Mouse (Mus musculus) heart, embryonic 14.5 days (tissue): ENCODE results near the gene Srsf5. TPM values are rescaled to one million over a fixed set of nuclear protein-coding genes. Genes with fewer than 3 reads are reported as not detected.
"Not testable (repeated sequence)": the region's sequence is repeated elsewhere in the genome, so short reads cannot be mapped to it uniquely, and the experiment has no call there.

Experiments
- ATAC-seq: fragments of 200-750 bp; cut with Nextera tagmentation; 2 replicates; pipeline ENCODE4 v1.8.0; 2017; ENCODE audit warnings: low read depth, moderate TSS enrichment; ENCODE audit not compliant: insufficient number of reproducible peaks, insufficient read depth, low FRiP score
- H3K27ac ChIP-seq, 2 experiments: fragments of 200-500 bp in 1 of 2; fragments of 300-500 bp in 1 of 2; sonication (generic) in 1 of 2; replicated peaks in 1 of 2; 2 replicates each; pipeline ENCODE4 v1.5.1; 2012 to 2014; ENCODE audit warnings: low read depth in 2 of 2, low read length in 2 of 2, control low read depth in 1 of 2, mild to moderate bottlenecking in 1 of 2, mixed read lengths in 1 of 2; ENCODE audit not compliant: control insufficient read depth in 1 of 2, insufficient read depth in 1 of 2
- H3K27me3 ChIP-seq: fragments of 300-500 bp; sonication (generic); 2 replicates; pipeline ENCODE4 v1.6.1; 2014; ENCODE audit warnings: mild to moderate bottlenecking, low read length, control low read depth; ENCODE audit not compliant: control insufficient read depth, insufficient read depth
- H3K36me3 ChIP-seq: fragments of 300-500 bp; sonication (generic); 2 replicates; pipeline ENCODE4 v1.6.1; 2014; ENCODE audit warnings: mild to moderate bottlenecking, control low read depth, low read length, mixed read lengths; ENCODE audit not compliant: control insufficient read depth, insufficient read depth
- H3K4me1 ChIP-seq, 2 experiments: fragments of 200-500 bp in 1 of 2; fragments of 300-500 bp in 1 of 2; sonication (generic) in 1 of 2; 2 replicates each; pipeline ENCODE4 v1.6.1; 2012 to 2014; ENCODE audit warnings: low read length in 2 of 2, control low read depth in 1 of 2, mixed read lengths in 1 of 2; ENCODE audit not compliant: control insufficient read depth in 2 of 2, insufficient read depth in 2 of 2
- H3K4me2 ChIP-seq: fragments of 300-500 bp; sonication (generic); 2 replicates; pipeline ENCODE4 v1.6.1; 2014; ENCODE audit warnings: mild to moderate bottlenecking, low read length
- H3K4me3 ChIP-seq, 2 experiments: fragments of 200-500 bp in 1 of 2; fragments of 300-500 bp in 1 of 2; sonication (generic) in 1 of 2; 2 replicates each; pipeline ENCODE4 v1.5.1; 2012 to 2014; ENCODE audit warnings: low read length in 2 of 2, mild to moderate bottlenecking in 2 of 2, control low read depth in 1 of 2, low read depth in 1 of 2, moderate library complexity in 1 of 2; ENCODE audit not compliant: control insufficient read depth in 1 of 2, insufficient read depth in 1 of 2
- H3K9ac ChIP-seq: fragments of 300-500 bp; sonication (generic); 2 replicates; pipeline ENCODE4 v1.6.1; 2014; ENCODE audit warnings: mild to moderate bottlenecking, low read length
- H3K9me3 ChIP-seq: fragments of 300-500 bp; sonication (generic); 2 replicates; pipeline ENCODE4 v1.6.1; 2016; ENCODE audit warnings: low read length, control low read depth; ENCODE audit not compliant: control insufficient read depth
- WGBS: fragments of 180-500 bp; shearing (Covaris S2); extraction: QIAGEN DNeasy Blood & Tissue Kit; methylation state at CpG from one replicate; pipeline ENCODE4 v1.1.7; 2014; 5-methylcytosine and 5-hydroxymethylcytosine counted together
- polyA plus RNA-seq: library from polyadenylated mRNA; unstranded; fragments of >200 nt; fragmentation: Nextera tagmentation; extraction: Ambion mirVana; gene quantifications from 2 replicates; pipeline ENCODE4 v1.2.1, GENCODE M21; 2014

Gene Srsf5
- polyA plus RNA-seq, 1 experiment from 2014 or later, result 208 TPM

DNA sequence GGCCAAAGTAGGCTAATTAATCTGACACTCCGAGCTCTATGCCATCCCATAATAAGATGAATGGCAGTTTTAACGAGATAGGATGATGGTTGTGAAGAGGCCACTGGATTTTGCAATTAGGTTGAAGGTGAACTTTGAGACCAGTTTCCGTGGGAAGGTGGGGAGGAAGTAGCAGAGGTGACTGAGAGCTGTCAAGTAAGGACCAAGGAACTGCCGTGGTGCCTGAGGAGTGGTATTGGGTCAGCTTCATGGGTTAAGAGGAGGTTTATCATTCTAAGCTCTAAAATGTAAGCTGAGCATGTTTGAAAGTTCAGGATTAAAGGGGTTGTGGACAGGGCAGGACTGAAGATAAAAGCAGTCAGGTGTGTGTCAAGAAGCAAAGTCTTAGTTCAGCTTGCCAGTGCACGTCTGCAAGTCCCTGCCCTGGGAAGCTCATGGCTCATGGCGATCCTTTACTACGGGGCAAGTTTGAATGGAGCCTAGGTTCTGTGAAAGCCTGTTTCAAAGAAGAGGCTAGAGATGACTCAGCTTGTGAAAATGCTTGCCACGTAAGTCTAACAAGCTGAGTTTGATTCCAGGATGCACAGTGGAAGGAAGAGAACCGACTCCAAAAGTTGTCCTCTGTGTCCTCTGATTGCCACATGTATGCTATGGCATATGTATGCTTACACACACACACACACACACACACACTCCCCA is 7.8 kb upstream of the Srsf5 start:
- H3K9ac ChIP-seq, result no peak overlapping the region
- H3K36me3 ChIP-seq, result no peaks in the 10 kb centered on the region
- H3K4me1 ChIP-seq, result 0 out of 4 replicates have a peak, but pooled peaks cover 0 to 4% of the 10 kb centered on the region in 2 experiments
- H3K4me2 ChIP-seq, result no peak overlapping the region
- ATAC-seq, result no peak
- 71% methylated on average over 9 of the region's 9 CpGs for WGBS
- no peaks in the 10 kb centered on the region for H3K9me3 ChIP-seq
- H3K27ac ChIP-seq, result no peak overlapping the region
- H3K4me3 ChIP-seq, result no peak overlapping the region
- no peaks in the 10 kb centered on the region for H3K27me3 ChIP-seq

DNA sequence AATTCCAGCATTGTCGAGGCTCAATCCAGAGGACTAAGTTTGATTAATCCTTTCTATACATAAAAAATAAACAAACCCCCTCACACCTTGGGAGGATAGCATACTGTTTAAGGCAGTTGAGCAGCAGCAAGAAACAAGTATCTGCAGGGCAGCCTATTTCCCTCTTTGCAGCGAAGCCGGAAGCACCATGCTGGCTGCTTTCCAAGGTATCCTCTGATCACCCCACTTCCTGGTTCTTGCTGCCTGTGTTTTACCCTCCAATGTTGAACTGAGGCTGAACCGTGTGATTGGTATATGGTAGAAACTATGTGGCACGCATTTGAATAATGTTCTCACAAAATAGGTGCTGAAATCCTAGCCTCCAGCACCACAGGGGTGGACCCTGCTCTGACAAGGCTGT is 6.7 kb upstream of the Srsf5 start:
- Histone ChIP-seq H3K4me2 (no peak overlapping the region), H3K36me3 (no peaks in the 10 kb centered on the region), H3K9me3 (no peaks in the 10 kb centered on the region), H3K4me3 (no peak overlapping the region), H3K4me1 (0 out of 4 replicates have a peak, but pooled peaks cover 0 to 4% of the 10 kb centered on the region in 2 experiments), H3K27ac (peak overlapping the region in 1 of 2 experiments; percentile 1; a peak in 2 of 4 replicates), H3K27me3 (no peaks in the 10 kb centered on the region), H3K9ac (no peak overlapping the region)
- no peak for ATAC-seq
- WGBS, result 36% methylated on average over 5 of the region's 5 CpGs

DNA sequence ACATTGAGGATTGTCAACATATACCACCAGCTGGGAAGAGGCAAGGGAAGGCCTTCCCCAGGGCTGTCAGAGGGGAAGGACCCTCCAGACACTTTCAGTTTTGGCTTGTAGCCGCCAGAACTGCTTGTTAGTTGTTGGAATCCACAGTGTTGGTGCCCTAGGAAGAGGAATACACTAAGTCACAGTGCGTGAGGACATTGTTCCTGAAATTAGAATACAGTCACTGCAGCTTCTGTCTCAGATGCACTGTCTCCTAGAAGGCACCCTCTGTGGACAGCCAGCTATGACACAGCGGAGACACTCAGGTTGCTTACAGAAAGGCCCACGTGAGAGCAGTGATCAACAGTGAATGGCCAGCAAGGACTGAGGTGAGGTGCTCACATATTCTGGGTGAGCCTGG is 6.1 kb upstream of the Srsf5 start:
- WGBS, result 62% methylated on average over 4 of the region's 4 CpGs
- ATAC-seq, result no peak
- Histone ChIP-seq H3K4me2 (no peak overlapping the region), H3K4me3 (no peak overlapping the region), H3K27ac (peak overlapping the region in 1 of 2 experiments; percentile 1; a peak in 2 of 4 replicates), H3K27me3 (no peaks in the 10 kb centered on the region), H3K36me3 (no peaks in the 10 kb centered on the region), H3K9me3 (no peaks in the 10 kb centered on the region), H3K9ac (no peak overlapping the region), H3K4me1 (0 out of 4 replicates have a peak, but pooled peaks cover 0 to 4% of the 10 kb centered on the region in 2 experiments)

DNA sequence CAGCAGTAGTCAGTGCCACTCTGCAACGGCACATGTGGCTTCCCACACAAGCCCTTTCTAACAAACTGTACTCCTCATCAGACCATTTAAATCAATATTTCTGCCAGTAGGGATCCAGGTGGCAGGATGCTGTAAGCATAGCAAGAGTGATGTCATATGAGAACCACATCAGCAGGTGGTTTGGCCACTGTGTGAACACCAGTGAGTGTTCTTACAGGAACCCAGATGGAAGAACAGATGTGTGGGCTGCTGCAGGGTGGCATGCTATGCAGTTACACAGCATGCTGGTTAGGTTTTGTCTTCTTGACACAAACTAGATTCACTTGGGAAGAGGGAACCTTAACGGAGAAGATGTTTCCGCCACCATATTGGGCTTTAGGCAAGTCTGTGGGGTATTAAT is 3.4 kb upstream of the Srsf5 start:
- Histone ChIP-seq H3K4me1 (peaks cover 0 to 8% of the 10 kb centered on the region in 2 experiments; a peak in 2 of 4 replicates), H3K36me3 (peaks cover 6% of the 10 kb centered on the region), H3K4me2 (no peak overlapping the region), H3K9ac (no peak overlapping the region), H3K27ac (no peak overlapping the region), H3K4me3 (no peak overlapping the region), H3K27me3 (no peaks in the 10 kb centered on the region), H3K9me3 (no peaks in the 10 kb centered on the region)
- WGBS, result 84% methylated on average over 3 of the region's 3 CpGs
- ATAC-seq, result no peak

DNA sequence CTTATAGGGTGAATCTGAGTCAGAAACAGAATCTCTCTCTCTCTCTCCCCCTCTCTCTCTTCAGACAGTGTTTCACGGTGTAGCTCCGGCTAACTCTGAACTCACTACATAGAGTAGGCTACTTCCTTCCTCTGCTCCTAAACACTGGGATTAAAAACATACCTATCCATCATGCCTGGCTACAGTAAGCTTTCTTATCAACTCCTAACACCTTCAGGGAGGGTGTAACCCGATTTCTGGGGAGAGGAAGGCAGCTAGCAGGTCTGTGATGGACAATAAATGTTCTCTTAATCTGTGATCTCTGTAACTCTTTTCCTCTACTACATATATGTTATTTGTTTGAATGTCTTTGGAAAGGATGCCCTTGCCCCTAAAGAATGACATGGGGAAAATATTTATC is 1.9 kb upstream of the Srsf5 start:
- Histone ChIP-seq H3K9me3 (no peaks in the 10 kb centered on the region), H3K27ac (no peak overlapping the region), H3K27me3 (no peaks in the 10 kb centered on the region), H3K4me2 (no peak overlapping the region), H3K36me3 (peaks cover 20% of the 10 kb centered on the region), H3K4me1 (peaks cover 0 to 8% of the 10 kb centered on the region in 2 experiments; a peak in 3 of 4 replicates), H3K9ac (no peak overlapping the region), H3K4me3 (no peak overlapping the region)
- ATAC-seq, result no peak
- WGBS, result 71% methylated on average over 3 of the region's 3 CpGs

DNA sequence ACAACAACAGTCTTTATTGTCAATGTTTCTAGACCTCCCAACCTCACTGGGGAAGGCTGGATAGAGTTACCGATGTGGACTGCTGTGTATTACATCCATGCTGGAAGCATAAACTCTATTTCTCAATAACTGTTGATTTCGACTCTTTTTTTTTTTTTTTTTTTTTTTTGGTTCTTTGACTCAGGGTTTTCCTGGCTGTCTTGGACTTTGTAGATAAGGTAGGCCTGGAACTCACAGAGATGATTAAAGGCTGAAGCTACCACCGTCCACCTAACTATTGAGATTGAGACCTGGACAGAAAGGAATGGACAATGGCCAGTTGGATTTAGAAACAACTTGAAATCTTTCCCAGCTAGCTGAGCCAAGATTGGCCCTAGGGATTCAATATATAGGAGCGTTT is 1.1 kb upstream of the Srsf5 start:
- Histone ChIP-seq H3K4me1 (peaks cover 0 to 4% of the 10 kb centered on the region in 2 experiments; a peak in 3 of 4 replicates), H3K9me3 (no peaks in the 10 kb centered on the region), H3K27me3 (no peaks in the 10 kb centered on the region), H3K27ac (no peak overlapping the region), H3K4me2 (no peak overlapping the region), H3K4me3 (no peak overlapping the region), H3K9ac (no peak overlapping the region), H3K36me3 (peaks cover 28% of the 10 kb centered on the region)
- no peak for ATAC-seq
- WGBS, result 88% methylated on average over 4 of the region's 4 CpGs

DNA sequence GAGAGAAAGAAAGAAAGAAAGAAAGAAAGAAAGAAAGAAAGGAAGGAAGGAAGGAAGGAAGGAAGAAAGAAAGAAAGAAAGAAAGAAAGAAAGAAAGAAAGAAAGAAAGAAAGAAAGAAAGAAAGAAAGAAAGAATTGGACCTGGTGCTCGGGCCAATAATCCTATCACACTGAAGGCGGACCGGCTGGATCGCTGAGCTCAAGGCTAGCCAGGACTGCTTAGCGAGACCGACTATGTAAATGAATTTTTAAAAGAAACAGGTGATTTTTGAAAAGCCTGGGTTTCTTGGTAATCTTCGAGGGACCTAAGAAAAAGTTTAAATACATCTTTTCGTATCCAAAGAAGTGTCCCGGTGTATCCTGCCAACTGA is 356 bp upstream of the Srsf5 start:
- peaks cover 35% of the 10 kb centered on the region for H3K36me3 ChIP-seq
- H3K27ac ChIP-seq, result peak overlapping the region in 1 of 2 experiments; percentile 99; a peak in 3 of 4 replicates
- not testable (repeated sequence) for H3K9me3 ChIP-seq, H3K4me1 ChIP-seq, H3K27me3 ChIP-seq
- WGBS, result under 1% methylated on average over 9 of the region's 9 CpGs
- peak overlapping the region; percentile 100 for H3K9ac ChIP-seq
- ATAC-seq, result 0 out of 2 replicates have a peak, but pooled peaks have one; percentile 11
- H3K4me2 ChIP-seq, result peak overlapping the region; percentile 57
- H3K4me3 ChIP-seq, result peak overlapping the region; percentile 43 to 98

DNA sequence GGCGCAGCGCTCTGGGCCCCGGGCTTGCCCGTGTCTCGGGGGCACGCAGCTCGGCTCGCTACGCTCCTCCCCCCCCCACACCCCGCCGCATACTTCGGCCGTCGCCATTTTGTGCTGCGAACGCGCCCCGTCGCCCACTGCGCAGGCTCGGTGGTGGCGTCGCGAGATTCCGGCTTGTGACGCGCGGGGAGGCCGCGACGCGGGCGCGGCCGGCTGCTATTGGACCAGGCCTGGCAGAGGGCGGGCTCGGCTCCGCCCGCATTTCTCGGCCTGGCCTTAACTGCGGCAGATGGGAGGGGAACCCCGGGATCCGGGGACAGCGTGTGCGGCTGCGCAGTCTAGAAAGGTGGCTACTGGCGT is 672 bp downstream of the Srsf5 start:
- Histone ChIP-seq H3K4me2 (peak overlapping the region; percentile 85), H3K4me1 (peaks cover 0 to 4% of the 10 kb centered on the region in 2 experiments; a peak in 3 of 4 replicates), H3K36me3 (peaks cover 41% of the 10 kb centered on the region), H3K27me3 (no peaks in the 10 kb centered on the region), H3K27ac (peak overlapping the region; percentile 79 to 99), H3K9ac (peak overlapping the region; percentile 100), H3K9me3 (no peaks in the 10 kb centered on the region), H3K4me3 (peak overlapping the region; percentile 63 to 98)
- peak; percentile 95 for ATAC-seq
- WGBS, result under 1% methylated on average over 42 of the region's 47 CpGs
